Comparison of ENCODE assay signal across 27 mouse cellular contexts in the genomic region with DNA sequence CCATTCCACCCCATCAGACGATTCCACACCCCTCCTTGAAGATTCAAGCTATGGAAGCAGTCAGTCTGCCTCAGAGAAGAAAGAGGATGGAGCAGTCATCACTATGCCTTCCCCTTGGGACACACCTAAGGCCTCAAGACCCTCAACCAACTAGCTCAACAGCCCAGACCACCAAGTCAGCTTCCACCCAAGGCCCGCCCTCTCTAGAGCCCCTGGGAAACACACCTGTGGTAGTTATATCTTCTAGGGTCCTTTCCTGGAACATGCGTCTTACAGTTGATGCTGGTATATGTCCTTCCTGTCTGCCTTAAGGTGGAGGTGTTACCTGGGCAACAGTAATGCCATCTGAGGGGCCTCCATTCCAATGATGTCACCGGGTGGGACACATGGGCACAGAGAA. TPM values are rescaled to one million over a fixed set of nuclear protein-coding genes. Genes with fewer than 3 reads are reported as not detected.
"Had no signal": no experiment of that assay in that cellular context is flagged by ENCODE, and none has a peak within 500 bp of the region (broad histone marks: within the 10 kb centered on the region; RNA-seq: fewer than 3 reads in every experiment).

No protein-coding gene starts in this region.

- H3K27me3 ChIP-seq: heart, embryonic 12.5 days; hindbrain, embryonic 12.5 days; intestine, embryonic 15.5 days; limb, embryonic 12.5 days; liver, embryonic 13.5 days had no signal

- DNase-seq: gastrocnemius, postnatal 14 days; gastrocnemius, postnatal 36 days; heart, adult 2 months; heart, postnatal 10 days; heart, postnatal 4 days; kidney, adult 18-20 months; kidney, adult 8-10 months; kidney, postnatal 10 days; kidney, postnatal 4 days; liver; liver, embryonic 13.5 days had no signal

- H3K27ac ChIP-seq: heart, adult 2 months; hindbrain, embryonic 10.5 days; hindbrain, embryonic 12.5 days; hindbrain, embryonic 14.5 days; intestine, embryonic 15.5 days; layer of hippocampus, adult 2 months; left cerebral cortex, adult 2 months; limb, embryonic 10.5 days; limb, embryonic 12.5 days; liver, embryonic 13.5 days had no signal

- H3K9me3 ChIP-seq: heart, embryonic 12.5 days; hindbrain, embryonic 10.5 days; hindbrain, embryonic 12.5 days; intestine, embryonic 15.5 days; limb, embryonic 10.5 days; limb, embryonic 12.5 days; liver, embryonic 13.5 days had no signal

- H3K4me2 ChIP-seq: heart, embryonic 12.5 days; hindbrain, embryonic 12.5 days; hindbrain, embryonic 14.5 days; intestine, embryonic 15.5 days; limb, embryonic 12.5 days; liver, embryonic 11.5 days; liver, embryonic 13.5 days had no signal

- H3K9ac ChIP-seq: heart, embryonic 12.5 days; hindbrain, embryonic 12.5 days; hindbrain, embryonic 14.5 days; intestine, embryonic 15.5 days; limb, embryonic 12.5 days; liver, embryonic 13.5 days had no signal

- ATAC-seq: hindbrain, embryonic 16.5 days; inflammation-experienced regulatory T-cells, adult 6 months; intestine, embryonic 15.5 days; intestine, postnatal 0 days had no signal

- H3K4me3 ChIP-seq: heart, adult 2 months; heart, embryonic 12.5 days; hindbrain, embryonic 10.5 days; hindbrain, embryonic 12.5 days; intestine, embryonic 15.5 days; layer of hippocampus, adult 2 months; left cerebral cortex, adult 2 months; limb, embryonic 10.5 days; limb, embryonic 12.5 days; liver, embryonic 13.5 days had no signal

- H3K36me3 ChIP-seq: intestine, embryonic 15.5 days had no signal

RNA-seq across cellular contexts. Expression of a gene that starts 4.9 kb away (rescaled TPM):
- total RNA-seq: gastrocnemius, adult 18-20 months; gastrocnemius, adult 8-10 months; gastrocnemius, postnatal 14 days; gastrocnemius, postnatal 36 days; heart, adult 2 months; heart, postnatal 4 days had no signal

RNA-seq across cellular contexts. Expression of a gene that starts 23.3 kb away (rescaled TPM):
- total RNA-seq: gastrocnemius, adult 18-20 months; gastrocnemius, adult 8-10 months; gastrocnemius, postnatal 14 days; gastrocnemius, postnatal 36 days had no signal
- polyA plus RNA-seq: heart, embryonic 12.5 days; inflammation-experienced regulatory T-cells, adult 6 months; intestine, embryonic 15.5 days; intestine, postnatal 0 days; kidney, embryonic 14.5 days; limb, embryonic 10.5 days; liver, embryonic 13.5 days had no signal
